Mouse (Mus musculus): ENCODE data around the gene Trim80.
"Not testable (repeated sequence)": the region's sequence is repeated elsewhere in the genome, so short reads cannot be mapped to it uniquely, and the experiment has no call there.

Gene Trim80

DNA sequence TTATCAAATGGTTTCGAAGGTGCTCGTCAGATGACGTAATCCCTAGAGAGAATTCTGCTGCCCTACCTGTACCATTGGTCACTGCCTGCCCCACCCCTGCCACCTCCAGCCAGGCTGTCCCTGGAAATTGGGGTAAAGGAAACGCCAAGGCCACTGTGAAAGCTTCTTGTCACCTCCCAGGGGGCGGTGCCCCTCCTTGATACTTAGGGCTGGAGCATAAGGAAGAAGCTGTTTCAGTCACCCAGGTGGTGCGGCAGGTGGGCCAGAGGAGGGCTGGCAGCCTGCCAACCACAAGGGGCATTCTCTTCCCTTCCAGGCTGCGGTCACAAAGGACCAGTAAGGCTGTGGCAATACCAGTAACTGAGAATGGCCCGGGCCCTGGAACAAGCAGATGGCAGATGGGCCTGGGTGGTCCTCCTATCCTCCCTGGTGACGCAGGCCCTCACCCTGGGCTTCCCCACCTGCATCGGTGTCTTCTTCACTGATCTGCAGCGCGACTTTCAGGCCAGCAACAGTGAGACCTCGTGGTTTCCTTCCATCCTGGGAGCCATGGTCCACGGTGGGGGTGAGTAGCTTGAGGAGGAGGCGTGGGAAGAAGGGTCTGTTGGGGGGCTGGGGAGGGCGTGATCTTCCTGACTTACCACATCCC, 22.0 kb downstream of the Trim80 start, which contains the start of gene Slc16a5:
Gene Slc16a5 (plus strand): TSS at position 232 of the 649 bp plus-strand sequence.
- DNase-seq (ENCODE audit: low spot score) = no peak

GRCm38 (mm10) chr11:115463397-115463796, 23.1 kb downstream of the Trim80 start:
- peak; percentile 24 for DNase-seq (ENCODE audit: low spot score)

DNA sequence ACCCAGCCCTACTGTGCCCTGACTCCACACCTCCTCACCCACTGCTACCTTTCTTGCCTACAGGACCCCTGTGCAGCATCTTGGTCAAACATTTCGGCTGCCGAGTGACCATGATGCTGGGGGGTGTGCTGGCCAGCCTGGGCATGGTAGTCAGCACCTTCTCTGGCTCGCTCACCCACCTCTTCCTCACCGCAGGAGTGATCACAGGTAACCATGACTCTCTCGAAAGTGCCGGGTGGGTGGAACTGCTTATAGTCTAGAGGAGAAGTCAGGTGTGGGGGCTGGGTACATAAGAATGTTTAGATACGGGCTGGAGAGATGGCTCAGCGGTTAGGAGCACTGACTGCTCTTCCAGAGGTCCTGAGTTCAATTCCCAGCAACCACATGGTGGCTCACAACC, 24.5 kb downstream of the Trim80 start:
- no peak for DNase-seq (ENCODE audit: low spot score)

- no peak for DNase-seq (ENCODE audit: low spot score)
Measured at GRCm38 (mm10) chr11:115467217-115467618, 26.9 kb downstream of the Trim80 start.

DNA sequence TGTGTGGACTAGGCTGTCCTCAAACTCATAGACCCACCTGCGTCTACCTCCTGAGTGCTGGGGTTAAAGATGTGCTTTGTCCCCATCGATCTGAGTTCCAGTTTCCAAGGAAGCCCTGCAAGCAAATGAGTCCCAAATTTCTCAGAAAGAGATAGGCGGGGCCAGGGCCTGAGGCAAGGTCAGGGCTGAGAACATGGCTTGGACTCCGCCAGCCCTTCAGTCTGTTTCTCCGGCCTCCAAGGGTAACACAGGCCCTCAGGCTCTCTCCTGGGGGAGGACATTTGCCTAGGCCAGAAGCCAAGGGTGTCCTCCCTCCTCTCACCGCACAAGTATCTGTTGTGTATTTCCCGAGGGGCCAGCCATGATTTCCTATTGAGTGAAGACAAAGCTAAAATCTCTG, 31.8 kb downstream of the Trim80 start:
- no peak for DNase-seq (ENCODE audit: low spot score)

GRCm38 (mm10) chr11:115473626-115474275, 33.4 kb downstream of the Trim80 start:
- peak; percentile 96 for DNase-seq (ENCODE audit: low spot score)

GRCm38 (mm10) chr11:115475025-115475757, 34.8 kb downstream of the Trim80 start, which contains the start of gene Armc7:
Gene Armc7, plus strand, starts transcription at chr11:115475667.
- DNase-seq (ENCODE audit: low spot score) = peak; percentile 97

DNA sequence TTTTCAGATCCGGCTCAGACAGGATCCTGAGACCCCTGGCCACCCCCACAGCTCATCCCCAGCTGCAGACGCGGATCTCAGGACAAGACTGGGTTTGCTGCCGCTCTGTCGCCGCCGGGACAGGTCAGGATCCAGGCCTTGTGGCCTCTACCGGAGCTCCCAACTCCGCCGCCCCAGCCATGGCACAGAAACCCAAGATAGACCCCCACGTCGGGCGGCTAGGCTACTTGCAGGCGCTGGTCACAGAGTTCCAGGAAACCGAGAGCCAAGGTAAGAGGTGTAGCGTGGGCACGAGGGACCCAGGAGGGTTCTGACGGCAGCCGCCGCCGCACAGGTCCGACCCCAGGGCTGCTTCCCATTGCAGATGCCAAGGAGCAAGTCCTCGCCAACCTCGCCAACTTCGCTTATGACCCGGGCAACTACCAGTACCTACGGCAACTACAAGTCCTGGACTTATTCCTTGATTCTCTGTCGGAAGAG, 35.5 kb downstream of the Trim80 start:
- no peak for DNase-seq (ENCODE audit: low spot score)

- not testable (repeated sequence) for DNase-seq (ENCODE audit: low spot score)
Measured at GRCm38 (mm10) chr11:115476630-115477029, 36.3 kb downstream of the Trim80 start.

GRCm38 (mm10) chr11:115477388-115477787, 37.0 kb downstream of the Trim80 start:
- not testable (repeated sequence) for DNase-seq (ENCODE audit: low spot score)

- DNase-seq (ENCODE audit: low spot score) = no peak
Measured at GRCm38 (mm10) chr11:115478296-115478938, 38.1 kb downstream of the Trim80 start.

DNA sequence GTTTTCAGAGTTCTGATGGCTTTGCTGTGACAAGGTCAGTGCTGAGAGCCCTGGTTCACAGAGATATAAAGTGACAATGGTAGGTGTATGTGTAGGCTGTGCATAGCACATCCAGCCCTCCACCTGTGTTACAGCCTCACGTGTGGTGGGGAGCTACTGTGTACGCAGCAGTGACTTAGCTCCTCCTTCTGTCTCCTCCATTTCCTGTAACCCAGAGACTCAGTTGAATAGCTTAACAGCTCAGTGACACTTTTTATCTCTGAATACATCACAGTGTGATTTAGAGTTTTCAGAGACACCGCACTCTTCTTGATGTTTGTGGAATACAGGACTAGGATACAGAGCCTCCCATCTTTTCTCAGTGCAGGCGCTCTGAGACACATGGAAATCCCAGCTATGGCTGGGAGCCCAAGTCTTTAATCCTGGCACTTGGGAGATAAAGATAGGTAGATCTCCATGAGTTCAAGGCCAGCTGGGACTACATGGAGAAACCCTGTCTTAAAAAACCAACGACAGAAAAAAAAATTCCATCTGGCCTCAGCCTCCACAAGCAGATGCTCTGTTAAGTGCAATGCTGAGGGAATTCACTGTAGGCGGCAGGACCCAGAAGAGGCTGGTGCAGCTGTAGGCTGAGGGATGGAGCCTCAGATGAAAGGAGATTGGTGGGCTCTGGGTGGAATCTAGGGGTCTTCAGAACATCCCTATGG, 41.4 kb downstream of the Trim80 start:
- no peak for DNase-seq (ENCODE audit: low spot score)

DNA sequence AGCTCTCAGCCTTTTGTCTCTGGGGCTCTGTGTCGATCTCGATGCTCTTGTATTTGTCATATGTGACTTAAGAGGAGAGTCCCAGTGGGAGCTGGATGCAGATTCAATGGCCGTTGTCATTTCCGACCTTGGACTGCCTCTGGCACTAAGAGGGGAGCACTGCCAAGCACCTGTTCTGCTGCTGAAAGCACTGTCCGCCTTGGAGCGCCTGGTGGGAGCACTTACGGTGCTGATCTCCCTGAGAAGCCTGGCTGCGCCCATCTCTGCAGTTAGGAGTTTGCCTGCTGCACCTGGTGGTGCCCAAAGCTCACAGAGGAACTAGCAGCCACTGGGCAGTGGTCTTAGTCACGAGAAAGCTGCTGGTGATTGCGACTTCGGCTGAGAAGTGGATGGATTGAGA, 42.9 kb downstream of the Trim80 start:
- DNase-seq (ENCODE audit: low spot score) = no peak

GRCm38 (mm10) chr11:115483726-115484125, 43.4 kb downstream of the Trim80 start:
- peak; percentile 83 for DNase-seq (ENCODE audit: low spot score)

DNA sequence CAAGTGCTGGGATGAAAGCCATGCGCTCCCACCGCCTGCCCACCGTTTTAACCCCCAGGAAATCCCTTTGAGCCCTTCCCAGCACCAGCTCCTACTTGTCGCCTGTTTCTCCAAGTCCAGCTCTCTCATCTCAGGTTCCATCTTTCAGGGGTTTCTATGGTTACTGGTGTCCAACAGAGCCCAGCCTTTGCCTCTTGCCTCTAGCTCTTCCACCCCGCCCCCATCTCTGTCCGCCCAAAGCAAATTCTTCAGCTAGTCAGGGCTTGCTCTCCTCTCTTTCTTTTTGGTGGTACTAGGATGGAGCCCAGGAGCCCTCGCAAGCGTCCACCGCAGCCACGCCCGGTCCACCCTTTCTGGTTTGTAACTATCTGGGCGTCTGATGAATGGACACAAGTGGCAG, 44.8 kb downstream of the Trim80 start:
- DNase-seq (ENCODE audit: low spot score) = peak; percentile 42

- no peak for DNase-seq (ENCODE audit: low spot score)
Measured at GRCm38 (mm10) chr11:115488551-115489104, 48.3 kb downstream of the Trim80 start.

GRCm38 (mm10) chr11:115490441-115491355, 50.4 kb downstream of the Trim80 start:
- no peak for DNase-seq (ENCODE audit: low spot score)

- DNase-seq (ENCODE audit: low spot score) = peak; percentile 87
Measured at GRCm38 (mm10) chr11:115491356-115492083, 51.2 kb downstream of the Trim80 start, which contains the start of gene Nt5c. Gene Nt5c, minus strand, starts transcription at chr11:115491862.

DNA sequence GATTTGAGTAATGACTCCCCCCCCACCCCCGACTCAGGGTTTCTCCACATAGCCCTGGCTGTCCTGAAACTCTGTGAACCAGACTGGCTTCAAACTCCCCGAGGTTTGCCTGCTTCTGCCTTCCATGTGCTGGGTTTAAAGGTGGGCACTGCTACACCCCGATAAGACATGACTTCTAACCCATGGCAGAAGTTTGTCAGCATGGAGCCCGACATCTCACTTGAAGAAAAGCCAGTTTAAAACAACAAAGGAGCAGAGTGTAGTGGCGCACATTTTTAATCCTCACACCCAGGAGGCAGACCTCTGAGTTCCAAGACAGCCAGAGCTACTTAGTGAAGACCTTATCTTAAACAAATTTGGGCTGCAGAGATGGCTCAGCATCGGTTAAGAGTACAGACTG, 52.0 kb downstream of the Trim80 start:
- DNase-seq (ENCODE audit: low spot score) = peak; percentile 32

All from MN1 (cell line).